Mouse (Mus musculus): ENCODE measurements around the gene Timm50. TPM values are rescaled to one million over a fixed set of nuclear protein-coding genes. Genes with fewer than 3 reads are reported as not detected.

Gene Timm50
- polyA plus RNA-seq, 1 experiment from 2014 or later = 166 TPM

DNA sequence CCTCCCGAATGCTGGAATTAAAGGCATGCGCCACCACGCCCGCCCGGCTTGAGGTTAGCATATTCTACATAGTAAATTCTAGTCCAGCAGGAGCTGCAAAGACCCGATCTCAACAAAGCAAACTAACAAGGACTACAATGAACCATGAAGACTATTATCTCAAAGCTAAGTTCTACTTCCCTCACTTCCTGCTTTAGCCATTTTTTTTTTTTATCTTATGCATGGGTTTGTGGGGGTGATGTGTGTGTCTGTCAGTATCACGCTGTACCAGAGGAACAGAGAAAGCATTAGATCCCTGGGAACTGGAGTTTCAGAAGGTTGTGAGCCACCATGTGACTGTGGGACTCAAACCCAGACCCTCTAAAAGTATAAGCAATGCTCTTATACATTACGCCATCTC is 13.4 kb upstream of the Timm50 start:
- Histone ChIP-seq H3K4me1 (replicated peaks) (no peaks in the 10 kb centered on the region), H3K4me2 (no peak overlapping the region), H3K27ac (no peak overlapping the region), H3K9ac (replicated peaks) (no peak overlapping the region), H3K4me3 (replicated peaks) (no peak overlapping the region), H3K9me3 (no peaks in the 10 kb centered on the region), H3K27me3 (no peaks in the 10 kb centered on the region), H3K36me3 (peaks cover 100% of the 10 kb centered on the region)
- ATAC-seq (ENCODE audit: insufficient number of reproducible peaks, insufficient read depth, low FRiP score, low TSS enrichment, low read depth) = no peak
- 98% methylated on average over 8 of the region's 8 CpGs for WGBS

DNA sequence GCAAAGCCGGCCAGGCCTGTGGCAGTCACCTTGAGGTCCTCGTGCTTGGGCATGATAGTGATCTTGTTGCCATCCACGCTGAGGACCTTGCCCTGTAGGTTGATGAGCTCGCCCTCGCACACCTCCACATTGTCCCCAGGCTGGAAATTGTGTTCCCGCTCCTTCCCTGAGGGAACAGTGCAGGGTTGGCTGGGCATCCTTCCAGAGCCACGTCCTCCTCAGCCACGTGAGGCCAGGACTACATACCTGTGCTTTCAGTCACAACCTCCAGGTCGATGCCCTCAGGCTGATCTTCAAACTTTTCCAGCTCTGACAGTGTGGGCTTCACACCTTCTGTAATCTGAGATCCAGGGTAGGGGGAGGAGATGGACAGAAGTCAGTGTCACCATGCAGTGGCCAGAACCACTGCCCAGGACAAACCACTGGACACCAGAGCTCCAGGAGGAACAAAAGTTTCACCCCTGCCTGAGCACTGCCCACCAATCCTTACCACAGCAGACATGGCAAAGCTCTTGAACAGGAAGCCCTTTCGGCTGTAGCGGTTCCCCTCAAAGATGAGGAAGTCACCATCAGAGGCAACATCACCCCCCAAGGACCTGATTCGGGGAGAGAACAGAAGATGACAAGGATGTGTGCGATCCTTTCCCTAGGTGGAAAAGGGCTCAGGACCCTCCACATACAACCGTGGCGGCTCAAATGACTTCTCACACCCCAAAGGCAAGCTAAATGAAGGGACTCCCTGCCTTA is 10.3 kb upstream of the Timm50 start:
- WGBS = 93% methylated on average over 15 of the region's 15 CpGs
- Histone ChIP-seq H3K4me1 (replicated peaks) (no peaks in the 10 kb centered on the region), H3K36me3 (peaks cover 100% of the 10 kb centered on the region), H3K27ac (no peak overlapping the region), H3K4me2 (no peak overlapping the region), H3K27me3 (no peaks in the 10 kb centered on the region), H3K9ac (replicated peaks) (no peak overlapping the region), H3K4me3 (replicated peaks) (no peak overlapping the region), H3K9me3 (no peaks in the 10 kb centered on the region)
- no peak for ATAC-seq (ENCODE audit: insufficient number of reproducible peaks, insufficient read depth, low FRiP score, low TSS enrichment, low read depth)

- H3K4me1 ChIP-seq (replicated peaks) = no peaks in the 10 kb centered on the region
- H3K36me3 ChIP-seq = peaks cover 99% of the 10 kb centered on the region
- H3K9ac ChIP-seq (replicated peaks) = no peak overlapping the region
- ATAC-seq (ENCODE audit: insufficient number of reproducible peaks, insufficient read depth, low FRiP score, low TSS enrichment, low read depth) = no peak
- WGBS = 96% methylated on average over 17 of the region's 17 CpGs
- no peaks in the 10 kb centered on the region for H3K9me3 ChIP-seq
- H3K4me2 ChIP-seq = no peak overlapping the region
- H3K27ac ChIP-seq = no peak overlapping the region
- H3K27me3 ChIP-seq = no peaks in the 10 kb centered on the region
- H3K4me3 ChIP-seq (replicated peaks) = no peak overlapping the region
Measured at GRCm38 (mm10) chr7:28318714-28319113, 6.8 kb upstream of the Timm50 start.

DNA sequence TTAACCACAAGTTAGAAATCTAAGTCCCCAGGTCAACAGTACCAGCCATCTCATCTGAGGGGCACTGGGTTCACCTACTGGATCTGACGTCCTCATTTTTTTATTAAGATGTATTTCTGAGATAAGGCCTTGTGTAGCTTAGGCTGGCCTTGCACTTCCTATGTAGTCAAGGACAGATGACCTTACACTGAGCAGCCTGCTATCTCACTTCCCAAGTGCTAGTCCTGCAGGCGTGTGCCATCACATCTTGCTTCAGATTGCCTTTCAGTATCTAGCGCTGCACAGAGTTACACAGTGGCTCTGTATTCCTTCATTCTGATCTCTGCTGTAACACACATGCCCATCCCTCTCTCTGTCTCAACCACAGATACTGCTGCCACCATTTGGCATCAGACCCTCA is 6.2 kb upstream of the Timm50 start:
- Histone ChIP-seq H3K27me3 (no peaks in the 10 kb centered on the region), H3K4me3 (replicated peaks) (no peak overlapping the region)

DNA sequence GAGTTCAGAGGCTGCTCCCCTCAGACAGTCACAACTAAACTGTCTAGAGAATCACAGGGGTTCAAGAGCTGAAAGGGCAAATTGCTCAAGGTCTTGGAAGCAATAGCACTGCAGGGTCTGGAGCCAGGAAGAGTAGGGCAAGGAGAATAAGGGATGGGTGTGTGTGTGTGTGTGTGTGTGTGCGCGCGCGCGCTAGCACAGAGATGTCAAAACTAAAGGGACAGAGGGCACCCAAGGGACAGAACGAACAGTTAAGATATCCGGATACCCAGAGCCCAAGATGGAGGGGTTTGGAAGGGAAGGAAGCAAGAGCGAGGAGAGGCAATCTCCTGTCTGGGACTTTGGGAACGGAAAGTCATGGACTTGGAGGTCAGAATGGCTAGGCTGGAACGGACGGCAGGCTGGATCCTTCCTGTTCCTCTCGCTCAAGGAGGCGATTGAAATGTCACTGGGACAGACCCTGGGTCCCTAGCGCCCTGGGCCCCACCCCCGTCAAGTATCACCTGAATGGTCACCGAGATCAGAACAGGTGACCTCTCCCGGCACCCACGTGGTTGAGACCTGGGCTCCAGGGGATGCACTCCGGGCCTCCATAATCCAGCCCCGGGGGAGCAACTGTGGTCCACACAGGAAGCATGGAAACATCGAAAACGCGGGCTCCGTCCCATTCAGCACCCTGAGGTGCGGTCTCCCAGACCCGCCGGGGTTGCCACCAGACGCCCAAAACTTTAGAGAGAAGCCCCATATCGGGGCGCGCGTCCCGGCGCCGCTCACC is 534 bp downstream of the Timm50 start:
- H3K9ac ChIP-seq (replicated peaks) = peak overlapping the region; percentile 92
- no peaks in the 10 kb centered on the region for H3K9me3 ChIP-seq
- H3K4me3 ChIP-seq (replicated peaks) = peak overlapping the region; percentile 89
- peak overlapping the region; percentile 66; the same call in 1 of the 2 replicates for H3K27ac ChIP-seq
- peaks cover 65% of the 10 kb centered on the region for H3K36me3 ChIP-seq
- H3K27me3 ChIP-seq = no peaks in the 10 kb centered on the region
- peak overlapping the region; percentile 84 for H3K4me2 ChIP-seq
- peaks cover 14% of the 10 kb centered on the region for H3K4me1 ChIP-seq (replicated peaks)
- 8% methylated on average over 35 of the region's 35 CpGs for WGBS
- ATAC-seq (ENCODE audit: insufficient number of reproducible peaks, insufficient read depth, low FRiP score, low TSS enrichment, low read depth) = peak; percentile 5; the same call in 1 of the 2 replicates

More for the DNA sequence above, 6.2 kb upstream of the Timm50 start:
- Histone ChIP-seq H3K4me2 (no peak overlapping the region), H3K36me3 (peaks cover 92% of the 10 kb centered on the region), H3K9ac (replicated peaks) (no peak overlapping the region), H3K4me1 (replicated peaks) (no peaks in the 10 kb centered on the region), H3K9me3 (no peaks in the 10 kb centered on the region), H3K27ac (no peak overlapping the region)
- no peak for ATAC-seq (ENCODE audit: insufficient number of reproducible peaks, insufficient read depth, low FRiP score, low TSS enrichment, low read depth)
- 91% methylated on average over 3 of the region's 3 CpGs for WGBS

DNA sequence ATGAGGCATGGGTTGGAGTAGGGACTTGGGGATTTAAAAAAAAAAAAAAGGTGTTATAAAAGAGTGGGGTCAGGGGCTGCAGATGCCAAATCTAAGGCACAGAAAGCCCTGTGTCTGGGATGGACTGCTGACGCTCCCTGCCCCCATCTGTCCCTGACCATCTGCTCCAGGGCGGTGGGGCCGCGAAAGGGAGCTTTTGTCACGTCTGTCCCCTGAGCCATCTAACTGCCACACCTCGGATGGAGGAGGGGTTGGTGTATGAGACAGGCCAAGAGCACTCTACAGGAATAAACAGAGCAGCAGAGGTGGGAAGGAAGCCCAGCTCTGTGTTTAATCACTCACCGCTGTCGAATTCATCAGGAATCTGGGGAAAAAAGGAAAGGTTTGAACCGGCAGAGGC is 2.1 kb downstream of the Timm50 start:
- no peaks in the 10 kb centered on the region for H3K9me3 ChIP-seq
- peaks cover 65% of the 10 kb centered on the region for H3K36me3 ChIP-seq
- H3K4me1 ChIP-seq (replicated peaks) = peaks cover 14% of the 10 kb centered on the region
- no peak overlapping the region for H3K9ac ChIP-seq (replicated peaks)
- peak overlapping the region; percentile 84; the same call in 1 of the 2 replicates for H3K4me2 ChIP-seq
- H3K27me3 ChIP-seq = no peaks in the 10 kb centered on the region
- no peak for ATAC-seq (ENCODE audit: insufficient number of reproducible peaks, insufficient read depth, low FRiP score, low TSS enrichment, low read depth)
- H3K27ac ChIP-seq = no peak overlapping the region
- WGBS = 39% methylated on average over 9 of the region's 9 CpGs
- 0 out of 2 replicates have a peak overlapping the region, but pooled peaks have one; percentile 0 for H3K4me3 ChIP-seq (replicated peaks)

DNA sequence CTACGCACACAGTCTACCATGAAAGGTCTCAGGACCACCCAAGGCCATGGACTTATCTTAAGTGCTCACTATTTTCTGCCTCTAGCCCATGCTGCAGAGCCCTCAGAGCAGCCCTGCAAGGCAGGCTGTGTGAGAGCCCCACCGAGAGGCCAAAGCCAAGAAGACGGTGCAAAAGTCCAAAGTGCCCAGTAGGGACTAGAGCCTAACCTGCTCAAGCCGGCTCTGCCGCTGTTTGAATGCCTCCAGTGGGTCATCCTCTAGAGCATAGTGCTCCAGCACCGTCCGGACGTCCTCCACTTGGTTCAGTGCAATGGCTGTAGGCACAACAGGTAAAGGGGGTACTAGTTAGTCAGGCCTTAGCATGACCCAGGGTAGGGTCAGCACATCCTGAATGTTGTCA is 5.7 kb downstream of the Timm50 start:
- Histone ChIP-seq H3K4me2 (no peak overlapping the region), H3K27ac (no peak overlapping the region), H3K9ac (replicated peaks) (no peak overlapping the region), H3K4me3 (replicated peaks) (no peak overlapping the region), H3K27me3 (peaks cover 22% of the 10 kb centered on the region), H3K4me1 (replicated peaks) (peaks cover 36% of the 10 kb centered on the region), H3K9me3 (no peaks in the 10 kb centered on the region), H3K36me3 (peaks cover 58% of the 10 kb centered on the region)
- WGBS = 90% methylated on average over 8 of the region's 8 CpGs
- no peak for ATAC-seq (ENCODE audit: insufficient number of reproducible peaks, insufficient read depth, low FRiP score, low TSS enrichment, low read depth)

GRCm38 (mm10) chr7:28305641-28306040 is 6.2 kb downstream of the Timm50 start:
- Histone ChIP-seq H3K4me3 (replicated peaks) (no peak overlapping the region), H3K27me3 (peaks cover 28% of the 10 kb centered on the region), H3K4me2 (no peak overlapping the region), H3K9me3 (no peaks in the 10 kb centered on the region), H3K27ac (no peak overlapping the region), H3K36me3 (peaks cover 58% of the 10 kb centered on the region), H3K9ac (replicated peaks) (no peak overlapping the region), H3K4me1 (replicated peaks) (peaks cover 34% of the 10 kb centered on the region)
- ATAC-seq (ENCODE audit: insufficient number of reproducible peaks, insufficient read depth, low FRiP score, low TSS enrichment, low read depth) = no peak
- 89% methylated on average over 10 of the region's 10 CpGs for WGBS

- Histone ChIP-seq H3K4me2 (peak within 1 kb of the TSS; percentile 57), H3K4me1 (replicated peaks) (peaks cover 26% of the 10 kb centered on the region), H3K27me3 (peaks cover 66% of the 10 kb centered on the region), H3K9ac (replicated peaks) (peak within 1 kb of the TSS; percentile 46), H3K9me3 (0 out of 2 replicates have a peak, but pooled peaks cover 3% of the 10 kb centered on the region), H3K27ac (peak within 1 kb of the TSS; percentile 47; the same call in 1 of the 2 replicates), H3K36me3 (peaks cover 22% of the 10 kb centered on the region), H3K4me3 (replicated peaks) (peak within 1 kb of the TSS; percentile 33)
- WGBS = under 1% methylated on average over 30 of the region's 30 CpGs
- peak; percentile 44; the same call in 1 of the 2 replicates for ATAC-seq (ENCODE audit: insufficient number of reproducible peaks, insufficient read depth, low FRiP score, low TSS enrichment, low read depth)
Measured at GRCm38 (mm10) chr7:28301616-28302433, 10.0 kb downstream of the Timm50 start, which contains the start of gene Dll3. Gene Dll3 (minus strand): TSS chr7:28302238.

- H3K4me3 ChIP-seq (replicated peaks) = peak overlapping the region; percentile 17; the same call in 1 of the 2 replicates
- H3K9ac ChIP-seq (replicated peaks) = peak overlapping the region; percentile 40; the same call in 1 of the 2 replicates
- ATAC-seq (ENCODE audit: insufficient number of reproducible peaks, insufficient read depth, low FRiP score, low TSS enrichment, low read depth) = no peak
- peaks cover 26% of the 10 kb centered on the region for H3K4me1 ChIP-seq (replicated peaks)
- peaks cover 94% of the 10 kb centered on the region for H3K27me3 ChIP-seq
- no peak overlapping the region for H3K27ac ChIP-seq
- H3K36me3 ChIP-seq = no peaks in the 10 kb centered on the region
- peak overlapping the region; percentile 34; the same call in 1 of the 2 replicates for H3K4me2 ChIP-seq
- whole genome bisulfite sequencing = 23% methylated on average over 43 of the region's 43 CpGs
- 0 out of 2 replicates have a peak, but pooled peaks cover 3% of the 10 kb centered on the region for H3K9me3 ChIP-seq
Measured at GRCm38 (mm10) chr7:28298837-28299625, 12.8 kb downstream of the Timm50 start.
